Mouse (Mus musculus) fibroblast of lung, adult 2 months (primary cell): ENCODE data around the gene S100a5.

Source experiments
- DNase-seq: peaks from one replicate; pipeline ENCODE4 v3.0.0-alpha.2; 2011; ENCODE audit warnings: low read depth

The S100a5 gene

GRCm38 (mm10) chr3:90600036-90600435, 8.3 kb upstream of the S100a5 start:
- DNase-seq = no peak

GRCm38 (mm10) chr3:90600458-90601195, 7.7 kb upstream of the S100a5 start:
- peak; percentile 68 for DNase-seq

GRCm38 (mm10) chr3:90601486-90602110, 6.7 kb upstream of the S100a5 start, which contains the start of gene Gm42674:
Gene Gm42674 (plus strand): TSS chr3:90601904.
- DNase-seq = no peak

GRCm38 (mm10) chr3:90603623-90604022, 4.7 kb upstream of the S100a5 start, which contains the start of gene S100a4:
Gene S100a4 (plus strand): TSS chr3:90603771.
- no peak for DNase-seq

GRCm38 (mm10) chr3:90604416-90604815, 3.9 kb upstream of the S100a5 start:
- peak; percentile 99 for DNase-seq

- DNase-seq = no peak
Observed at GRCm38 (mm10) chr3:90605049-90605448, 3.3 kb upstream of the S100a5 start.

- DNase-seq = no peak
Observed at GRCm38 (mm10) chr3:90605736-90606135, 2.6 kb upstream of the S100a5 start.

- DNase-seq = no peak
Observed at GRCm38 (mm10) chr3:90606185-90606584, 2.1 kb upstream of the S100a5 start.

GRCm38 (mm10) chr3:90607361-90607760, 962 bp upstream of the S100a5 start:
- no peak for DNase-seq

GRCm38 (mm10) chr3:90609102-90609501, 779 bp downstream of the S100a5 start:
- no peak for DNase-seq

- DNase-seq = no peak
Observed at GRCm38 (mm10) chr3:90611494-90611893, 3.2 kb downstream of the S100a5 start.

GRCm38 (mm10) chr3:90612061-90612460, 3.7 kb downstream of the S100a5 start:
- no peak for DNase-seq

GRCm38 (mm10) chr3:90612728-90613291, 4.5 kb downstream of the S100a5 start, which contains the start of gene S100a6:
Gene S100a6 (plus strand): TSS chr3:90612882.
- peak; percentile 62 for DNase-seq

GRCm38 (mm10) chr3:90613461-90614147, 5.3 kb downstream of the S100a5 start:
- DNase-seq = no peak

- DNase-seq = no peak
Observed at GRCm38 (mm10) chr3:90614148-90614530, 5.8 kb downstream of the S100a5 start.

GRCm38 (mm10) chr3:90614611-90615251, 6.4 kb downstream of the S100a5 start:
- DNase-seq = no peak

GRCm38 (mm10) chr3:90615415-90615814, 7.1 kb downstream of the S100a5 start:
- peak; percentile 79 for DNase-seq

GRCm38 (mm10) chr3:90615911-90616310, 7.6 kb downstream of the S100a5 start:
- no peak for DNase-seq

- no peak for DNase-seq
Observed at GRCm38 (mm10) chr3:90617586-90617985, 9.3 kb downstream of the S100a5 start.

GRCm38 (mm10) chr3:90621552-90621951, 13.2 kb downstream of the S100a5 start:
- DNase-seq = no peak

GRCm38 (mm10) chr3:90623435-90624071, 15.2 kb downstream of the S100a5 start:
- no peak for DNase-seq
